Mouse (Mus musculus): ENCODE results near the gene Ralgds.

DNA sequence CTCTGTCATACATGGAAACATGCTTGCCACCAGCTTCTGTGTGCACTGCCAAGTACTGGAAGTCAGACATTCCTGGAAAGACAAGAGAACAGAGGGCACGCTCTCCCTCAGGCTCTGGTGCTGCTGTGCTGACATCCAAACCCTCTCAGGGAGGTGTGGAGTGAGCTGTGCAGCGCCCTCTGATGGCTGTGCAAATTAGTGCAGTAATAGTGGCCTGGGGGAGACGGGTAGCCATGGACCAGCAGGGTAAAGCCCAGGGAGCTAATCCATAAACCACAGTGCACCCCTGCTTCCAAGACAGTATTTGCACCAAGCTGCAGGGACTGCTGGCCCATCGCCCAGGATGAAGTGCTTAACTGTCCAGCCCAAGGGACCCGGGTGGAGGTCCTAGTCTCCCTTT lies 65.1 kb downstream of the Ralgds start:
- TF ChIP-seq CTCF (IDR thresholded peaks at IDR 0.05; ENCODE audit: extremely low read depth, insufficient read length, insufficient replicate concordance, low read depth, low read length) (0 out of 2 replicates have a peak, but pooled peaks have one; percentile 43), POLR2A (IDR thresholded peaks at IDR 0.05; ENCODE audit: low read depth, low read length) (no peak)
